In genomic region chr1:51531360-51531759, GRCm38 (mm10) we compare ENCODE assay signal across 18 mouse cellular contexts. TPM values are rescaled to one million over a fixed set of nuclear protein-coding genes. Genes with fewer than 3 reads are reported as not detected.
A peak's percentile ranks its signal among the peaks of the same experiment; 100 is the strongest.
DNase-seq lines count a peak whose midpoint lies in the region; ATAC-seq and TF ChIP-seq lines count a peak whose summit lies in the region.
"Had no signal": no experiment of that assay in that cellular context is flagged by ENCODE, and none has a peak within 500 bp of the region (broad histone marks: within the 10 kb centered on the region; RNA-seq: fewer than 3 reads in every experiment).

No protein-coding gene starts in this region.

- H3K9ac ChIP-seq in heart, adult 2 months (ENCODE audit: low read depth, low read length) = no peak overlapping the region
- no peak overlapping the region for H3K9ac ChIP-seq in kidney, embryonic 16.5 days (replicated peaks; ENCODE audit: low read length)
- no peak overlapping the region for H3K9ac ChIP-seq in heart, embryonic 16.5 days (ENCODE audit: low read length)
- H3K9ac ChIP-seq: embryonic facial prominence, embryonic 13.5 days; forebrain, embryonic 15.5 days had no signal

- H3K4me1 ChIP-seq in heart, adult 2 months (ENCODE audit: control insufficient read depth, insufficient read depth, low read length) = peaks cover 6% of the 10 kb centered on the region
- peaks cover 12% of the 10 kb centered on the region; the same call in 1 of the 2 replicates for H3K4me1 ChIP-seq in kidney, embryonic 16.5 days (ENCODE audit: insufficient read depth, low read length)
- H3K4me1 ChIP-seq in kidney, adult 2 months (ENCODE audit: control insufficient read depth, insufficient read depth, low read length) = peaks cover 25% of the 10 kb centered on the region
- peaks cover 17% of the 10 kb centered on the region for H3K4me1 ChIP-seq in heart, embryonic 16.5 days (ENCODE audit: control insufficient read depth, insufficient read depth, low read length)

- H3K36me3 ChIP-seq in heart, adult 2 months (ENCODE audit: control insufficient read depth, insufficient read depth, low read length) = peaks cover 2% of the 10 kb centered on the region
- H3K36me3 ChIP-seq in kidney, embryonic 16.5 days (ENCODE audit: insufficient read depth, low read length) = no peaks in the 10 kb centered on the region
- no peaks in the 10 kb centered on the region for H3K36me3 ChIP-seq in kidney, adult 2 months (ENCODE audit: control insufficient read depth, insufficient read depth, low read length)
- H3K36me3 ChIP-seq in heart, embryonic 16.5 days (ENCODE audit: control insufficient read depth, insufficient read depth) = no peaks in the 10 kb centered on the region
- H3K36me3 ChIP-seq: embryonic facial prominence, embryonic 13.5 days; forebrain, embryonic 15.5 days had no signal

- no peak overlapping the region for H3K4me3 ChIP-seq in heart, adult 2 months
- no peak overlapping the region for H3K4me3 ChIP-seq in kidney, embryonic 16.5 days (ENCODE audit: low read length)
- H3K4me3 ChIP-seq in kidney, adult 2 months (ENCODE audit: insufficient read depth, low read depth, low read length) = no peak overlapping the region
- no peak overlapping the region for H3K4me3 ChIP-seq in heart, embryonic 16.5 days (ENCODE audit: low read length)
- H3K4me3 ChIP-seq: embryonic facial prominence, embryonic 13.5 days; forebrain, embryonic 15.5 days had no signal

- WGBS in heart, adult 2 months = 20% methylated on average over 1 of the region's 1 CpGs
- 50% methylated on average over 1 of the region's 1 CpGs for WGBS in kidney, embryonic 16.5 days
- 54% methylated on average over 1 of the region's 1 CpGs for WGBS in kidney, adult 2 months
- 22% methylated on average over 1 of the region's 1 CpGs for WGBS in heart, embryonic 16.5 days

- H3K4me2 ChIP-seq in kidney, embryonic 16.5 days (replicated peaks; ENCODE audit: low read depth, low read length) = no peak overlapping the region
- H3K4me2 ChIP-seq in heart, embryonic 16.5 days (ENCODE audit: low read depth, low read length) = no peak overlapping the region
- H3K4me2 ChIP-seq: embryonic facial prominence, embryonic 13.5 days; forebrain, embryonic 15.5 days; midbrain, embryonic 11.5 days had no signal

- no peaks in the 10 kb centered on the region for H3K79me2 ChIP-seq in heart, adult 2 months (replicated peaks; ENCODE audit: control insufficient read depth, insufficient read depth, low read length)

- no peak for TF ChIP-seq EP300 in heart, adult 2 months (IDR thresholded peaks at IDR 0.05; ENCODE audit: insufficient read depth, low read depth, low read length)

- no peak for TF ChIP-seq CTCF in heart, adult 2 months (IDR thresholded peaks at IDR 0.05)
- TF ChIP-seq CTCF in kidney, adult 2 months (conservative IDR thresholded peaks at IDR 0.05; ENCODE audit: insufficient read depth, insufficient read length, low read depth, low read length) = no peak

- intact Hi-C loops in heart, adult 2 months (cut with DNase I) = loop anchor here (2.0 kb wide), 1 partner anchor 17 kb away; no protein-coding TSS in a partner anchor

- H3K27me3 ChIP-seq in heart, adult 2 months (ENCODE audit: control insufficient read depth, insufficient read depth, low read length) = no peaks in the 10 kb centered on the region
- H3K27me3 ChIP-seq in kidney, embryonic 16.5 days (ENCODE audit: insufficient read depth, low read length) = no peaks in the 10 kb centered on the region
- no peaks in the 10 kb centered on the region for H3K27me3 ChIP-seq in kidney, adult 2 months (replicated peaks; ENCODE audit: control insufficient read depth, insufficient read depth, low read length)
- H3K27me3 ChIP-seq in heart, embryonic 16.5 days (ENCODE audit: control insufficient read depth, insufficient read depth, low read length) = no peaks in the 10 kb centered on the region
- H3K27me3 ChIP-seq: embryonic facial prominence, embryonic 13.5 days; forebrain, embryonic 15.5 days had no signal

- no peaks in the 10 kb centered on the region for H3K9me3 ChIP-seq in kidney, embryonic 16.5 days (ENCODE audit: low read length)
- H3K9me3 ChIP-seq in heart, embryonic 16.5 days (replicated peaks; ENCODE audit: control insufficient read depth, low read length) = no peaks in the 10 kb centered on the region
- H3K9me3 ChIP-seq: embryonic facial prominence, embryonic 13.5 days; forebrain, embryonic 15.5 days had no signal

- DNase-seq in heart, adult 2 months = no peak
- DNase-seq in heart, postnatal 4 days = no peak
- DNase-seq in kidney, adult 2 months = no peak
- peak; percentile 42 for DNase-seq in Muller cell, postnatal 12 days (ENCODE audit: inconsistent ontology term)
- DNase-seq: gastrocnemius, postnatal 36 days; kidney, postnatal 36 days; left cerebral cortex, postnatal 4 days; liver; right cerebral cortex, postnatal 25 days; thymus, adult 2 months had no signal

- peak overlapping the region; percentile 7; the same call in 1 of the 2 replicates for H3K27ac ChIP-seq in heart, adult 2 months
- peak overlapping the region; percentile 50; the same call in 1 of the 2 replicates for H3K27ac ChIP-seq in kidney, embryonic 16.5 days (ENCODE audit: low read length)
- H3K27ac ChIP-seq in kidney, adult 2 months (ENCODE audit: insufficient read depth, low read depth, low read length) = no peak overlapping the region
- peak overlapping the region; percentile 45 for H3K27ac ChIP-seq in heart, embryonic 16.5 days (ENCODE audit: low read length)
- H3K27ac ChIP-seq: embryonic facial prominence, embryonic 13.5 days; forebrain, embryonic 15.5 days had no signal

- TF ChIP-seq POLR2A in heart, adult 2 months (IDR thresholded peaks at IDR 0.05; ENCODE audit: insufficient read depth, low read depth, low read length) = no peak
- TF ChIP-seq POLR2A in kidney, adult 2 months (IDR thresholded peaks at IDR 0.05; ENCODE audit: low read depth, low read length) = no peak

- no peak for ATAC-seq in kidney, embryonic 16.5 days (ENCODE audit: low FRiP score, low TSS enrichment)
- peak; percentile 77 for ATAC-seq in heart, embryonic 16.5 days (replicated peaks; ENCODE audit: extremely low read depth, insufficient read depth, low FRiP score)
- no peak for ATAC-seq in activated CD4-positive, CD25-positive, alpha-beta regulatory T cell, adult 4 months
- ATAC-seq: forebrain, embryonic 15.5 days; hindbrain, embryonic 16.5 days; intestine, embryonic 16.5 days had no signal

RNA-seq across cellular contexts. Expression of gene Nabp1, which starts 53.1 kb away (rescaled TPM):
- total RNA-seq in heart, adult 2 months (2021) = 10 to 100 TPM; 31.0 to 40.4 TPM
- polyA plus RNA-seq in heart, adult 2 months (2012; rRNA removed) = 27.0 and 30.1 TPM in 2 replicates
- total RNA-seq in heart, postnatal 4 days (2021) = 10 to 100 TPM; 23.0 to 26.1 TPM
- polyA plus RNA-seq in kidney, embryonic 16.5 days (2015; fragmentation: Nextera tagmentation; extraction: Ambion mirVana) = 26.0 and 29.3 TPM in 2 replicates
- 28.6 and 33.1 TPM in 2 replicates for polyA plus RNA-seq in kidney, adult 2 months (2012; rRNA removed)
- 28.0 and 29.1 TPM in 2 replicates for polyA plus RNA-seq in heart, embryonic 16.5 days (2015; fragmentation: Nextera tagmentation; extraction: Ambion mirVana)
- polyA plus RNA-seq in activated CD4-positive, CD25-positive, alpha-beta regulatory T cell, adult 4 months (2017; shearing (Covaris generic)) = 10 to 100 TPM; 36.4 to 49.1 TPM
